Mouse (Mus musculus) right cerebral cortex, postnatal 4 days (tissue): ENCODE measurements around the gene Vegfa.

Experiments
- DNase-seq: peaks from one replicate; pipeline ENCODE4 v3.0.0-alpha.2; 2022

Vegfa gene

GRCm38 (mm10) chr17:46025207-46025606, 7.0 kb downstream of the Vegfa start:
- no peak for DNase-seq

- no peak for DNase-seq
These were observed 8.0 kb downstream of the Vegfa start for GRCm38 (mm10) chr17:46024192-46024591.

- DNase-seq, result no peak
These were observed 8.6 kb downstream of the Vegfa start for GRCm38 (mm10) chr17:46023572-46023971.

- no peak for DNase-seq
These were observed 9.2 kb downstream of the Vegfa start for GRCm38 (mm10) chr17:46022934-46023333.

GRCm38 (mm10) chr17:46022427-46022826, 9.7 kb downstream of the Vegfa start:
- no peak for DNase-seq

- DNase-seq, result no peak
These were observed 10.4 kb downstream of the Vegfa start for GRCm38 (mm10) chr17:46021760-46022159.

- no peak for DNase-seq
These were observed 11.0 kb downstream of the Vegfa start for GRCm38 (mm10) chr17:46021173-46021572.

GRCm38 (mm10) chr17:46020579-46020978, 11.6 kb downstream of the Vegfa start:
- DNase-seq, result no peak

- DNase-seq, result no peak
These were observed 13.5 kb downstream of the Vegfa start for GRCm38 (mm10) chr17:46018736-46019004.

- no peak for DNase-seq
These were observed 14.0 kb downstream of the Vegfa start for GRCm38 (mm10) chr17:46017946-46018735.

GRCm38 (mm10) chr17:46016617-46017016, 15.6 kb downstream of the Vegfa start:
- no peak for DNase-seq

- DNase-seq, result no peak
These were observed 16.2 kb downstream of the Vegfa start for GRCm38 (mm10) chr17:46015967-46016366.

- no peak for DNase-seq
These were observed 17.2 kb downstream of the Vegfa start for GRCm38 (mm10) chr17:46014935-46015334.

GRCm38 (mm10) chr17:46013549-46013948, 18.6 kb downstream of the Vegfa start:
- no peak for DNase-seq

GRCm38 (mm10) chr17:46012211-46012610, 20.0 kb downstream of the Vegfa start:
- no peak for DNase-seq

- no peak for DNase-seq
These were observed 21.7 kb downstream of the Vegfa start for GRCm38 (mm10) chr17:46010462-46010861.

- no peak for DNase-seq
These were observed 23.0 kb downstream of the Vegfa start for GRCm38 (mm10) chr17:46009182-46009581.

GRCm38 (mm10) chr17:46005458-46005857, 26.7 kb downstream of the Vegfa start:
- DNase-seq, result no peak

GRCm38 (mm10) chr17:46004482-46004881, 27.7 kb downstream of the Vegfa start:
- no peak for DNase-seq

GRCm38 (mm10) chr17:46003717-46004481, 28.3 kb downstream of the Vegfa start:
- DNase-seq, result no peak

- no peak for DNase-seq
These were observed 32.7 kb downstream of the Vegfa start for GRCm38 (mm10) chr17:45999366-45999940.

GRCm38 (mm10) chr17:45998363-45998762, 33.8 kb downstream of the Vegfa start:
- no peak for DNase-seq

GRCm38 (mm10) chr17:45996921-45997444, 35.2 kb downstream of the Vegfa start:
- DNase-seq, result no peak

GRCm38 (mm10) chr17:45994281-45994817, 37.8 kb downstream of the Vegfa start:
- DNase-seq, result no peak
